Mouse (Mus musculus): ENCODE results near the gene Cand1.

The Cand1 gene

GRCm38 (mm10) chr10:119206309-119206932 is 33.4 kb downstream of the Cand1 start:
- DNase-seq = no peak

GRCm38 (mm10) chr10:119205229-119205628 is 34.6 kb downstream of the Cand1 start:
- DNase-seq = no peak

- no peak for DNase-seq
Measured at GRCm38 (mm10) chr10:119204334-119204946, 35.4 kb downstream of the Cand1 start.

- no peak for DNase-seq
Measured at GRCm38 (mm10) chr10:119199864-119200263, 40.0 kb downstream of the Cand1 start.

- DNase-seq = no peak
Measured at GRCm38 (mm10) chr10:119198186-119198880, 41.5 kb downstream of the Cand1 start.

GRCm38 (mm10) chr10:119197621-119198150 is 42.2 kb downstream of the Cand1 start:
- DNase-seq = no peak

- no peak for DNase-seq
Measured at GRCm38 (mm10) chr10:119192598-119193372, 47.1 kb downstream of the Cand1 start.

GRCm38 (mm10) chr10:119187720-119188119 is 52.1 kb downstream of the Cand1 start:
- no peak for DNase-seq

GRCm38 (mm10) chr10:119169656-119170055 is 70.2 kb downstream of the Cand1 start:
- no peak for DNase-seq

GRCm38 (mm10) chr10:119169237-119169636 is 70.6 kb downstream of the Cand1 start:
- DNase-seq = no peak

- DNase-seq = no peak
Measured at GRCm38 (mm10) chr10:119168791-119169190, 71.1 kb downstream of the Cand1 start.

- no peak for DNase-seq
Measured at GRCm38 (mm10) chr10:119167858-119168257, 72.0 kb downstream of the Cand1 start.

GRCm38 (mm10) chr10:119165051-119165450 is 74.8 kb downstream of the Cand1 start:
- DNase-seq = no peak

- no peak for DNase-seq
Measured at GRCm38 (mm10) chr10:119161820-119162382, 78.0 kb downstream of the Cand1 start.

- no peak for DNase-seq
Measured at GRCm38 (mm10) chr10:119160161-119160560, 79.7 kb downstream of the Cand1 start.

- DNase-seq = no peak
Measured at GRCm38 (mm10) chr10:119149261-119149660, 90.6 kb downstream of the Cand1 start.

Measured in cerebellum, adult 9-11 months (tissue).